Mouse (Mus musculus) kidney, postnatal 25 days (tissue): Measurements from ENCODE around the gene Nckap5.
A peak's percentile ranks its signal among the peaks of the same experiment; 100 is the strongest.

ENCODE experiments used
- DNase-seq, 2 experiments: peaks; one replicate each; pipeline ENCODE4 v3.0.0; 2021; ENCODE audit warnings: mixed read lengths in 2 of 2

Gene Nckap5

GRCm38 (mm10) chr1:126547979-126548378 lies 282.6 kb downstream of the Nckap5 start:
- no peak for DNase-seq

DNA sequence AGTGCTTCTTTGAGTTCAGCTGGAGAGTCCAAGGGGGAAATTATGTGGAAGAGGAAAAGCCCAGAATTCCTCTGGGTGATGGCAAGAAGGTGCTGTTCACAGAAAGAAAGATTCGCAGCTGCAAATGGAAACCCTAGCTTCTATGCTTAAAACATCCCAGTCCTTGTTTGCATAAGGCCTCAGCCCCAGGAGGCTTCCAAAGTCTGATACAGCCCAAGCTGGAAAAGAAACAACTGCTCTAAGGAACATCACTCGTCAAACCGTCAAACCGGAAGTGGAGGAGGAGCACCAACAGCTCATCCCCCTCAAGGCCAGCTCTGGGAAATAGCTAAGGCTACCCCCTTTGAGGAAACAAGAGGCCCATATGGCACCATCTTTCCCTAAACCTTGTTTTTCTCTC lies 286.1 kb downstream of the Nckap5 start:
- DNase-seq, result no peak

DNA sequence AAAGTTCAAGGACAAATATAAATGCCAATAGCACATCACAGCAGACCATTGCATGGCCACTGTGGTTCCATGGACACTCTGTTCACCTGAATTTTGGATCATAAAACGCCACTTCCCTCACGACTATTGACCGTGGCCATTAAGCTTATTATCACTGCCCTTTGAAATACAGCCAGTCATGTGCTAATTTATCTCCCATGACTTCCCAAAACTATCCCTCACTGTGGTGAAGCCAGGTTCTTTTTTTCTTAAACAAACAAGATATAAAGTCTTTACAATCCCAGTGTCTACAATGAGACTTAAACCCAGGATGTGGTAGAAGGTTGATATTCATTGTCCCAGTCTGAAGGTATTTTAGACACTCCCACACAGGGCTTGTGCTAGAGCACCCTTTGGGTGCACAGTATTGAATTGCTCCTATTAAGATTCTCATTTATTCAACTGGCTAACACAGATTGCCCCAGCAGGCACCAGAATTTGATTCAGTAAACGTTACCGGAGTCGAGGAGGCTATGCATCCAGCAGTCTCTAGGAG lies 293.3 kb downstream of the Nckap5 start:
- no peak for DNase-seq

DNA sequence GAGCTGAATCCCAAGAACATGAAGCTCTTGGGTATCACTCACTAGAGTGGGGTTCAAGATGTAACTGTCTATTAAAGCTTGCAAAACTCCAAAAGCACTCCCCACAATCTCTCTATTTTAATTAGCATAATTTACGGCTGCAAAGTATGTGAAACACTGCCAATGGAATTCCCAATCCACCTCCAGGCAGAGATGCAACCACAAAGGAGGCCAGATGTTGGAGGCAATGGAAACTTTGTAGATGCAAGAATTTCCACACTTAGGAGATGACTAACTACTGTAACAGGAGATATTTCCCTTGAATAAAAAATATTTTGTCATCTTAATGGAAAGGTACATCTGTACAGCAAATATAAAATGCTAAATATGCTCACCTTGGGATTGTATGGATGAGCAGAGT lies 295.1 kb downstream of the Nckap5 start:
- no peak for DNase-seq

DNA sequence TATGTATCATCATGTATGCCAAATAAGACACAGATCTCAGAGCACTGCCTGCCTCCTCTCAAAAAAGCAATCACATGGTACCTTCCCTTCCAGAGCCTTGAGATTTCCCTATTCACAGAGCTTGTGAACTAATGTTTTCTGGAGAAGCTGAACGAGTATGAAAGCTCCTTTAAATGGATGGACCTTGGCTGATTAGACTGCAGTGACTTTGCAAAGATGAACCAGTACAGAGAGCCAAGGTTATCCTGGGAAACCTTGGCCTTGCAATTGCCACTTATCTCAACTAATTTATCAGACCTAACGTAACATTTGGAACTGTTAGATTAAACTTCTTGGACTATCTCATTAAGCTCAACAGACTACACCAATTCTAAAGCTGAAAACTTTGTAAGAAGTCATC lies 296.6 kb downstream of the Nckap5 start:
- DNase-seq, result no peak

GRCm38 (mm10) chr1:126528043-126528598 lies 302.5 kb downstream of the Nckap5 start:
- DNase-seq, result no peak

DNA sequence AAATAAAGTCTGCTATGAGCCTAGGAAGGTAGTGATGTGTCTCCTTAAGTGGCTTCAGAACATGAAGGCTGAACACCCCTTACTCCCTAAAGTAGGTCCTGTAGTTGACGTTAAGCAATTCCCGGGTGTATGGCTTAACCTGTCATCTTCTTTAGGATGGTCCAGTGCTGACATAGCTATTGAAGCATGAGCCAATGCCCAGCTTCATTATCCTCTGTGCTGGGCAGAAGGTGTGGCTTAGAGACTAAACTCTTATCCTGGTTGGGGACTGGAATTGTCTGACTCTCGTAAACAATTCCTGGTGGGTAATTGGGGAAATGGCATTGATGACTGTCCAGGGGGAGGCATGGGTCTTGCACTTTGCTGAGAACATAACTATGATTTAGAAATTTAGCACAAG lies 312.5 kb downstream of the Nckap5 start:
- DNase-seq, result no peak

DNA sequence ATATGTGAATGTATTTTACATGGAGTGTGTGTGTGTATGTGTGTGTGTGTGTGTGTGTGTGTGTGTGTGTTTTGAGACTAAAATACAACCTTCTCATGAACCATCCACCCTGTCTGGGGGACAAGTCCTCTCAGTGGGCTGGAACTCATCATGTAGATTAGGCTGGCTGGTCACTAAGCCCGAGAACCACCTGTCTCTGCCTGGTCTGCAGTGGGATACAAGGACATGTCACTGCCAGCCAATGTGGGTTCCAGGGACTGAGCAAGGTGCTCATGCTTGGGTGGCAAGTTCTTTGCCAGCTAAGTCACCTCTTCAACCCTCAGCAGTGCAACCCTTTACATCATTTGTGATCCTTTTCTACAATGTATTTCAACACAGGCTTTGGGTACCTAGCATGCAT lies 313.2 kb downstream of the Nckap5 start:
- DNase-seq, result no peak

- DNase-seq, result no peak
Measured at GRCm38 (mm10) chr1:126515054-126515756, 315.4 kb downstream of the Nckap5 start.

DNA sequence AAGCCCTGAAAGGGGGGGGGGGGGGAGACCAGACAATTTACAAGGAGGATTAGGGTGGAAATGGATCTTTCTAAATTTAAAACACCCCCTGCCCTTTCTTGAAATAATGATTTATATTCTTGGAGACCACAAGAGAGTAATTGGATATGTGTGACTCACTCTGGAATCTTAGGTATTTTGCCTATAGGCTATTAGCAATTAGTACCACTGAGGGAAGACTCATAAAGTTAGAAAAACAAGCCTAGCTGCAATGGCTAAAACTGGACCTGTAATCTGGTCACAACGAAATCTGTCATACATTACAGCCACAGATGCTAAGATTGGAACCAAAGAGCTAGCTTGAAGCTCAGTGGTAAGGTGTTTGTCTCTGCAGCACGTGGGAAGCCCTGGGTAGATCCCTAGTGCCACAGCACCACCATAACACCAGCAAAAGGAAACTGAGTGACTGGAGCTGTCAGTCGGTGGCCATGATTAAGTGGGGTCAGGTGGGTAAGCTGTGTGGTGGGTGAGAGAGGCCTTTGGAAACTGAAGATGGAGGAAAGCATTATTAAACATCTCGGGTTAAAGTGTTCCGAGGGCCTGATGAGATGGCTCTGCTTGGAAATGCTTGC lies 318.7 kb downstream of the Nckap5 start:
- no peak for DNase-seq

DNA sequence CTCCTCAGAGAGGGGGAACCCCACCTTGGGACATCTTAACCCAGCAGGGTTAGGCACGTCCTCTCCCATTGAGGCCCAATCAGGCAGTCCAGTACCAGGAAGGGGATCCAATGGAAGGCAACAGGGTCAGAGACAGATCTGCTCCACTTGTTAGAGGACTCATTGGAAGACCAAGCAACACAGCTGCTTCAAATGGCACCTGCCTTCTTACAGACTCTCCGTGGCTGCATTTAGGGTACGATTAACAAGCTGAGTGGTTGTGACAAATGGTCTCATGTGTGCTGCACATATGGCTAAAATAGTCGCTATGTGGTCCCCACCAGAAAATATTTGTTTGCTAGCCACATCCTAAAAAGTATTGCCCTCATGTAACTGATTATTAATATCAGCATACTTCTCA lies 325.9 kb downstream of the Nckap5 start:
- DNase-seq, result no peak

GRCm38 (mm10) chr1:126502741-126503140 lies 327.9 kb downstream of the Nckap5 start:
- no peak for DNase-seq

GRCm38 (mm10) chr1:126496722-126497121 lies 333.9 kb downstream of the Nckap5 start:
- DNase-seq, result no peak

GRCm38 (mm10) chr1:126492206-126493071 lies 338.2 kb downstream of the Nckap5 start:
- DNase-seq, result peak; percentile 22 to 60

DNA sequence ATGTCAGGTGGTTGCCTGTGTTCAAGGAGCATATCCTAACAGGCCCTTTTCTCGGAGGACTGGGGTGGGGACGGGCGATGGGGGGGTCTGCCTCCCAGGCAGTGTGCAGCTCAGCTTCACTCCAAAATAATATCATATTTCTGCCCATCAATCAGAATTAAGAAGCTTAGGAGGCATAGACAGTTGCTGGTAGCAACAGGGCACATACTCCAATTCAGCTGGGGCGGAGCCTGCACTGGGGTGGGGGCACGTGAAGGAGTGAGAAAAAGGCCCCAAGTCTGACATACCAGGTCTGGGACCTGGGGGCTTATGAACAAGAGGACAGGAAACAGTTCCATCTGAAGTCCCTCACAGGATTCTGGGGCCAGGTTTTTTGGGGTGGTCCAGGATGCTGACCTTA lies 339.2 kb downstream of the Nckap5 start:
- no peak for DNase-seq

GRCm38 (mm10) chr1:126490256-126490655 lies 340.3 kb downstream of the Nckap5 start:
- DNase-seq, result no peak

DNA sequence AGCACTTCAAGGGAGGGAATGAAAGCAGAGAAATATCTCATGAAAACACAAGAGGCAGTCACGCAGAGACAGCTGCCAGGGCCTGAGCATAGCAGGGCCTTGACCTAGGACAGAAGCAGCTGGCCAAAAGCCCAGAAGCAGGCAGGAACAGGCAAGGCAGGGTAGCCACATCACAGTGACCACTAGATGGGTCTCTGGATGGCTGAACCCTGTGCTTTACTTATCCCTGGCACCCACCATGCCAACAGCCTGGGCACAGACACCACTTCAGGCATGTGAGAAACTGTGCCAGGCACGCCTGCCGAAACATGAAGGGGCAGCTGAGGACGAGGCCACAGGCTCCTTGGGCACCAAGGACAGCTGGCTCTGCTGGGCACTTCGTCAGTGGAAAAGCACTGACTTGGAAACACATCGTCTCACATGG lies 345.9 kb downstream of the Nckap5 start:
- peak; percentile 72 to 79 for DNase-seq

DNA sequence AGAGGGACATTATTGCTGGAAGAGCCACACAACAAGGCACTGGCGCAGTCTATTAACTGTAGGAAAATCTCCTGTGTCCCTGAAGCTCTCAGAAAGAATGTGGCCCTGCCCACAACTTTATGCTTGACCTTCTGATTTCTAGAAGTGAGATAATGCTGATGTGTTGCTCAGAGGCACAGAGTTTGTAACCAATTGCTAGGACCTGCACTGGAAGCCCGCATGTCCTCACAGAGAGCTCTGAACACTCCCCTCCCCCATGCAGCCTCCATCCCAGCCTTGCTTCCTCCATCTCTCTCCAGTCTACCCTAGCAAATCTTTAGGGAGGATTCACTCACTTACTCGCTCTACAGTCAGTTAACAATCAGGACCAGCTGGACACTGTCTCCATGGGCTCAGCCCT lies 346.9 kb downstream of the Nckap5 start:
- DNase-seq, result no peak

GRCm38 (mm10) chr1:126481459-126482228 lies 349.0 kb downstream of the Nckap5 start:
- no peak for DNase-seq

DNA sequence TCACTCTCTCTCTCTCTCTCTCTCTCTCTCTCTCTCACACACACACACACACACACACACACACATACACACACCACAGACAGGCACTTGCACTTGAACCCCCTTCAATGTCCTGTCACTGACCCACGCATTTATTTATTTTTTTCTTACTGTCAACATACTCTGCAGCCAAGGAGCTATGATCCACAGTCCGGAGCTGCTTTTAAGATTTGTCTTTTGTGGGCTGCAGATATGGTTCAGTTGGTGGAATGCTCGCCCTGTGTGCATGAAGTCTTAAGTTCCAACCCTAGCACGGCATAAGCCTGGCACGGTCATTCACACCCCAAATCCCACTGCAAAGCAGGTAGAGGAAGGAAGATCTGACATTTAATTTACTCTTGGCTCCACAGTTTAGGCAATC lies 357.6 kb downstream of the Nckap5 start:
- no peak for DNase-seq

- no peak for DNase-seq
Measured at GRCm38 (mm10) chr1:126471419-126471818, 359.2 kb downstream of the Nckap5 start.

- no peak for DNase-seq
Measured at GRCm38 (mm10) chr1:126470883-126471282, 359.7 kb downstream of the Nckap5 start.
